Mouse (Mus musculus) embryonic facial prominence, embryonic 15.5 days (tissue): Measurements from ENCODE around the gene Rpusd3. TPM values are rescaled to one million over a fixed set of nuclear protein-coding genes. Genes with fewer than 3 reads are reported as not detected.

Source experiments
- ATAC-seq: fragments of 200-750 bp; cut with Nextera tagmentation; 2 replicates; pipeline ENCODE4 v1.8.0; 2017; ENCODE audit warnings: low read depth, moderate TSS enrichment; ENCODE audit not compliant: insufficient number of reproducible peaks, low FRiP score, low TSS enrichment
- H3K27ac ChIP-seq: fragments of 300-500 bp; sonication (generic); replicated peaks from 2 replicates; pipeline ENCODE4 v1.5.1; 2015; ENCODE audit warnings: mild to moderate bottlenecking, inconsistent platforms
- H3K27me3 ChIP-seq: fragments of 300-500 bp; sonication (generic); 2 replicates; pipeline ENCODE4 v1.6.1; 2015; ENCODE audit warnings: inconsistent platforms
- H3K36me3 ChIP-seq: fragments of 300-500 bp; sonication (generic); 2 replicates; pipeline ENCODE4 v1.6.1; 2015; ENCODE audit warnings: mild to moderate bottlenecking, inconsistent platforms
- H3K4me1 ChIP-seq: fragments of 300-500 bp; sonication (generic); 2 replicates; pipeline ENCODE4 v1.6.1; 2015; ENCODE audit warnings: inconsistent platforms
- H3K4me2 ChIP-seq: fragments of 300-500 bp; sonication (generic); replicated peaks from 2 replicates; pipeline ENCODE4 v1.6.1; 2015; ENCODE audit warnings: mild to moderate bottlenecking, inconsistent platforms
- H3K4me3 ChIP-seq: fragments of 300-500 bp; sonication (generic); replicated peaks from 2 replicates; pipeline ENCODE4 v1.5.1; 2015; ENCODE audit warnings: mild to moderate bottlenecking, inconsistent platforms
- H3K9ac ChIP-seq: fragments of 300-500 bp; sonication (generic); 2 replicates; pipeline ENCODE4 v1.6.1; 2015; ENCODE audit warnings: inconsistent platforms
- H3K9me3 ChIP-seq: fragments of 300-500 bp; sonication (generic); replicated peaks from 2 replicates; pipeline ENCODE4 v1.6.1; 2016; ENCODE audit warnings: inconsistent platforms
- WGBS: fragments of 180-500 bp; shearing (Covaris S2); methylation state at CpG from one replicate; pipeline ENCODE4 v1.1.7; 2015; 5-methylcytosine and 5-hydroxymethylcytosine counted together
- polyA plus RNA-seq: library from polyadenylated mRNA; unstranded; fragments of >200 nt; fragmentation: Nextera tagmentation; extraction: Ambion mirVana; gene quantifications from 2 replicates; pipeline ENCODE4 v1.2.1, GENCODE M21; 2015

Gene Rpusd3
- polyA plus RNA-seq, 1 experiment from 2014 or later, result 19.7 TPM

DNA sequence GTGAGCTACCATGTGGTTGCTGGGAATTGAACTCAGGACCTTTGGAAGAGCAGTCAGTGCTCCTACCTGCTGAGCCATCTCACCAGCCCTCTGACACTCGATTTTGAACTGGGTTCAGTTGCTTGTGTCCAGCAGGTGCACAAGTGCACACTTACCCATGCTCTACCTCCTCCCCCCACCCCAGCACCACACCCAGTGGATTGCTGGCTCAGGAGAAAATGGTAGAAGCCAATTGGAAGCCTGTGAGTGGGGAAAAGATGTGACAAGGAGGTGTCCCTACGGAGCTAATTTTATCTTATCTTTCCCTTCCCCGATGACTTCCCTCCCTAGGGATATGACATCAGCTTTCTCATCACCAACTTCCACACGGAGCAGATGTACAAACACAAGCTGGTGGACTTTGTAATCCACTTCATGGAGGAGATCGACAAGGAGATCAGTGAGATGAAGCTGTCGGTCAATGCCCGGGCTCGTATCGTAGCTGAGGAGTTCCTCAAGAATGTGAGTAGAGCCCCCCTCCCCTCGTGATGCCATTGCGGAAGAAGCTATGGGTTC is 33.9 kb downstream of the Rpusd3 start:
- Histone ChIP-seq H3K27me3 (no peaks in the 10 kb centered on the region), H3K9ac (no peak overlapping the region), H3K4me1 (no peaks in the 10 kb centered on the region), H3K4me2 (no peak overlapping the region), H3K4me3 (no peak overlapping the region), H3K36me3 (peaks cover 95% of the 10 kb centered on the region), H3K27ac (no peak overlapping the region), H3K9me3 (no peaks in the 10 kb centered on the region)
- WGBS, result 83% methylated on average over 11 of the region's 11 CpGs
- no peak for ATAC-seq

GRCm38 (mm10) chr6:113384351-113384927 is 34.7 kb downstream of the Rpusd3 start:
- peaks cover 5% of the 10 kb centered on the region for H3K4me1 ChIP-seq
- H3K36me3 ChIP-seq, result peaks cover 88% of the 10 kb centered on the region
- H3K27me3 ChIP-seq, result no peaks in the 10 kb centered on the region
- 90% methylated on average over 8 of the region's 8 CpGs for WGBS
- no peak overlapping the region for H3K27ac ChIP-seq
- ATAC-seq, result no peak
- H3K4me3 ChIP-seq, result no peak overlapping the region
- H3K9ac ChIP-seq, result no peak overlapping the region
- no peak overlapping the region for H3K4me2 ChIP-seq
- H3K9me3 ChIP-seq, result no peaks in the 10 kb centered on the region

DNA sequence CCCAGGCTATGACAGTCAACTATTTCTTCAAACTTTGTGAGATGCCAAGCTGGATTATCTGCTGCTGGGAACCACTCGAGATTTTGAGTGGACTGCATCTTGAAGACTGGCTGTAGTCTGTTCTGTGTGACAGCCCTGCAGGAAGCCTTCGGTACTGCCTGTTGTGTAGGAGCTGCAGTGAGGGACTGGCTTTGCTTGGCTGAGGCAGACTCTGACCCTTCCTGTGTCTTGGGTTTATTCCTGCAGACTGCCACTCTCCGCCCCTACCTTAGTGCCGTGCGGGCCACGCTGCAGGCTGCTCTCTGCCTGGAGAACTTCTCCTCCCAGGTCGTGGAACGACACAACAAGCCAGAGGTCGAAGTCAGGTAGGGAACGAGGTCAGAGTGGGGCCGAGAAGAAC is 38.7 kb downstream of the Rpusd3 start:
- H3K9me3 ChIP-seq, result no peaks in the 10 kb centered on the region
- peaks cover 54% of the 10 kb centered on the region for H3K36me3 ChIP-seq
- WGBS, result 92% methylated on average over 11 of the region's 11 CpGs
- H3K27me3 ChIP-seq, result no peaks in the 10 kb centered on the region
- H3K9ac ChIP-seq, result no peak overlapping the region
- H3K4me3 ChIP-seq, result no peak overlapping the region
- peaks cover 23% of the 10 kb centered on the region for H3K4me1 ChIP-seq
- H3K27ac ChIP-seq, result no peak overlapping the region
- no peak for ATAC-seq
- H3K4me2 ChIP-seq, result no peak overlapping the region

DNA sequence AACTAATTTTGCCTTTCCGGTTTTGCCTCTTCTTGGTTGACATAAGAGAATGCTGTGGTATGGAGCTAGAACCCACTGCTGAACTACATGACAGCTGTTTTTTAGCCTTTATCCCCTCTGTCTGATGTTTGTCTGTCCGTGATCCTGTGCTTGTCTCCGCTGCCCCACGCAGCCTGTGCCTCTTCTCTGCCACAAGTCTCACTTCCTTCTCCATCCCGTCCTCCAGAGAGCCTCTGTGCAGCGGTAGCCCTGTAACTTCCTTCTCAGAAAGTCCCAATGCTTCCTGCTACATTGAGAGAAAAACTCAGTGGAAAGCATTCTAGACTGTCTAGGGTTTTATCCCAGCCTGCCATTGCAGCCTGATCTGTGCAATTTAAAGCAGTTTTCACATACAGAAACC is 39.9 kb downstream of the Rpusd3 start:
- H3K4me1 ChIP-seq, result peaks cover 23% of the 10 kb centered on the region
- H3K9me3 ChIP-seq, result no peaks in the 10 kb centered on the region
- H3K27ac ChIP-seq, result no peak overlapping the region
- no peak for ATAC-seq
- H3K36me3 ChIP-seq, result peaks cover 53% of the 10 kb centered on the region
- peak overlapping the region; percentile 76 for H3K4me3 ChIP-seq
- H3K27me3 ChIP-seq, result no peaks in the 10 kb centered on the region
- H3K4me2 ChIP-seq, result peak overlapping the region; percentile 78
- H3K9ac ChIP-seq, result no peak overlapping the region
- WGBS, result 73% methylated on average over 6 of the region's 6 CpGs

DNA sequence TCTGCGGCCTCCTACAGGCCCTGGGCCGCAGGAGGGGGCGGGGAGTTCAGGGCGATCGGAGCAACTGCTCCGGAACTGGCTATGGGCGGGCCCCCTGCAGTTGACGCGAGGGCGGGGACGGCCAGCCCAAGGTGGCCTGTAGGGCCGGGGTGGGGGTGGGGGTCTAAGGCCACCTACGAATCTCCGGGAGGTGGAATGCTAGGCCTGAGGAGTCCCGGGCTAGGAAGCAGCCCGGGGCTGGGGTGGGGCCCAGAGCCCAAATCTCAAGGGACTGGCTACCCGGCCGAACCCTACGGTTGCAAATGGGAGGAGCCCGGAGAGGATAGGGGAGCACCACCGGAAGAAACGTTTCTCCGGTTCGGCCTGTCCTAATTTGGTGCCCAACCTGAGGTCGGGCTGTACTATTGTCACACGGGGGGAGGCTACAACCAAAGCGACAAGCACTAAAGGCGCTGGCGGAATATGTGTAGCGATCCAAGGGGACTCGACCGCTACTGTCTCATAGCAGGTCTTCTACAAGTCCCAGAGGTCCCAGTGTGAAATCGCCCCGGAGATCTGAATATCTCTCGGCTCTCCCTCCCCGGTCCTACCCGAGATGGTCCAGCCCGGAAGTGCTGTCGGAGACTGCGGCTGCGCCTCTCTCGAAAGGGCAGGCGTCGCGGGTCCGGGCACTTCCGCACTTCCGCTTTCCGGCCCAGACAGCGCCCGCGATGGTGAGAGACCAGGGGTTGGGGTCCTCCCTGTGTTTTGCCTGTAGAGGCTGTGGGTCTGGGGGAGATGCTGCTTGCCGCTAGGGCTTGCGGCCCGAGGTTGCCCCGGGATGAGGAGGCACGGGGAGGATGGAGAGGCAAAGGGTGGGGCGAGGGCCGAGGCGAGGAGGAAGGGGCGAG is 41.4 kb downstream of the Rpusd3 start, which contains the start of the genes Tada3 and Arpc4:
Gene Tada3 (minus strand): TSS at position 388 of the 890 bp plus-strand sequence.
Gene Arpc4 (plus strand): TSS at position 620 of the 890 bp plus-strand sequence.
- WGBS, result under 1% methylated on average over 61 of the region's 61 CpGs
- Histone ChIP-seq H3K4me1 (peaks cover 23% of the 10 kb centered on the region), H3K36me3 (peaks cover 50% of the 10 kb centered on the region), H3K9ac (peak within 1 kb of the TSS; percentile 77), H3K27ac (peak within 1 kb of the TSS; percentile 93), H3K4me3 (peak within 1 kb of the TSS; percentile 76), H3K27me3 (no peaks in the 10 kb centered on the region), H3K4me2 (peak within 1 kb of the TSS; percentile 78), H3K9me3 (no peaks in the 10 kb centered on the region)
- ATAC-seq, result peak; percentile 95

DNA sequence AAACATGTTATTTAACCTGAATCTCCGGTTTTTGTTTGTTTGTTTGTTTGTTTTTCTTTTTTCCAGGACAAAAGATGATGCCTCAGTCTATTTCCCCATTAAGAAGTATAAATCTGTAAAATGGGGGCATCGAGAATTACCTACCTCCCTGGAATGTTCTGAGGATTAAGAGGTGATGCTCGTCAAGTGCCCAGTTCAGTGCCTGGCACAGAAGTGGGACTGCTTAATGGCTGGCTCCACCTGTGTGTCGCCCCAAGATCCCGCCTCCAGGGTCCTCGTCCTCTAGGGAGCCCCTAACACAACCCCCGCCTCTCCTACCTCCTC is 42.0 kb downstream of the Rpusd3 start:
- WGBS, result 11% methylated on average over 7 of the region's 7 CpGs
- Histone ChIP-seq H3K4me2 (peak overlapping the region; percentile 78), H3K27ac (peak overlapping the region; percentile 93), H3K36me3 (peaks cover 54% of the 10 kb centered on the region), H3K9me3 (no peaks in the 10 kb centered on the region), H3K9ac (peak overlapping the region; percentile 77), H3K4me3 (peak overlapping the region; percentile 76), H3K27me3 (no peaks in the 10 kb centered on the region), H3K4me1 (peaks cover 23% of the 10 kb centered on the region)
- no peak for ATAC-seq

DNA sequence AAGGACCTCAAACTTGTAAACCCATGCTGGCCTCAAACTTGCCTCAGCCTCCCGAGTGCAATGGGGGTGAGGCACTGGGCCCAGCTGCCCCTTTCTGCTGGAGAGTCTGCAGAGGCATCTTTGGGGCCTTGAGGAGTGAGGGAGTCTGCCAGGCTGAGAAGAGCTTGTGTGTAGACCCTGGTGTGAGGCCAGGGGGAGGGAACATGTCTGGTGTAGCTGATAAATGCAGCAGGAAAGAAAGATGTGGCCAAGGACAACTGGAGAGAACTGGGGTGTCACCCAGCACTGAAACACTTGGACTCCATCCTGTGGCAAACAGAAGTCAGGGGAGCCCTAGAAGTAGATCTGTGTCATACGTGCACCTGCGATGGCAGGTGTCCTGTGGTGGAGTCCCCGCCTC is 45.6 kb downstream of the Rpusd3 start:
- WGBS, result 88% methylated on average over 4 of the region's 4 CpGs
- no peak overlapping the region for H3K9ac ChIP-seq
- H3K9me3 ChIP-seq, result no peaks in the 10 kb centered on the region
- no peaks in the 10 kb centered on the region for H3K27me3 ChIP-seq
- no peak for ATAC-seq
- peaks cover 9% of the 10 kb centered on the region; the same call in 1 of the 2 replicates for H3K4me1 ChIP-seq
- no peak overlapping the region for H3K4me3 ChIP-seq
- H3K4me2 ChIP-seq, result no peak overlapping the region
- peaks cover 68% of the 10 kb centered on the region for H3K36me3 ChIP-seq
- H3K27ac ChIP-seq, result no peak overlapping the region

- no peaks in the 10 kb centered on the region for H3K4me1 ChIP-seq
- no peak overlapping the region for H3K4me3 ChIP-seq
- 92% methylated on average over 20 of the region's 20 CpGs for WGBS
- no peaks in the 10 kb centered on the region for H3K27me3 ChIP-seq
- no peak overlapping the region for H3K9ac ChIP-seq
- ATAC-seq, result no peak
- no peak overlapping the region for H3K27ac ChIP-seq
- H3K36me3 ChIP-seq, result peaks cover 83% of the 10 kb centered on the region
- no peaks in the 10 kb centered on the region for H3K9me3 ChIP-seq
- no peak overlapping the region for H3K4me2 ChIP-seq
These were observed 48.8 kb downstream of the Rpusd3 start for GRCm38 (mm10) chr6:113370194-113370929.

GRCm38 (mm10) chr6:113368577-113368976 is 50.6 kb downstream of the Rpusd3 start:
- no peaks in the 10 kb centered on the region for H3K9me3 ChIP-seq
- no peak overlapping the region for H3K4me2 ChIP-seq
- no peak overlapping the region for H3K4me3 ChIP-seq
- H3K9ac ChIP-seq, result no peak overlapping the region; the same call in 1 of the 2 replicates
- H3K27ac ChIP-seq, result no peak overlapping the region
- no peak for ATAC-seq
- WGBS, result 77% methylated on average over 5 of the region's 5 CpGs
- peaks cover 67% of the 10 kb centered on the region for H3K36me3 ChIP-seq
- no peaks in the 10 kb centered on the region for H3K27me3 ChIP-seq
- H3K4me1 ChIP-seq, result no peaks in the 10 kb centered on the region

- ATAC-seq, result no peak
- no peak overlapping the region for H3K27ac ChIP-seq
- H3K4me2 ChIP-seq, result no peak overlapping the region
- no peaks in the 10 kb centered on the region for H3K4me1 ChIP-seq
- H3K4me3 ChIP-seq, result no peak overlapping the region
- H3K9me3 ChIP-seq, result no peaks in the 10 kb centered on the region
- 79% methylated on average over 7 of the region's 7 CpGs for WGBS
- peaks cover 62% of the 10 kb centered on the region for H3K36me3 ChIP-seq
- no peak overlapping the region for H3K9ac ChIP-seq
- no peaks in the 10 kb centered on the region for H3K27me3 ChIP-seq
These were observed 51.0 kb downstream of the Rpusd3 start for GRCm38 (mm10) chr6:113368124-113368523.

- Histone ChIP-seq H3K27ac (no peak overlapping the region), H3K27me3 (no peaks in the 10 kb centered on the region), H3K4me1 (no peaks in the 10 kb centered on the region), H3K9me3 (no peaks in the 10 kb centered on the region), H3K36me3 (peaks cover 58% of the 10 kb centered on the region), H3K4me2 (no peak overlapping the region), H3K9ac (no peak overlapping the region), H3K4me3 (no peak overlapping the region)
- 96% methylated on average over 1 of the region's 1 CpGs for WGBS
- no peak for ATAC-seq
These were observed 51.6 kb downstream of the Rpusd3 start for GRCm38 (mm10) chr6:113367574-113367973.
